Mouse (Mus musculus) neural tube, postnatal 0 days (tissue): ENCODE measurements around the gene 1700031F05Rik. TPM values are rescaled to one million over a fixed set of nuclear protein-coding genes. Genes with fewer than 3 reads are reported as not detected.

Source experiments
- polyA plus RNA-seq: library from polyadenylated mRNA; unstranded; fragments of >200 nt; fragmentation: Nextera tagmentation; extraction: Ambion mirVana; gene quantifications from 2 replicates; pipeline ENCODE4 v1.2.1, GENCODE M21; 2015

Gene 1700031F05Rik
- polyA plus RNA-seq = not detected in 2 replicates

DNA sequence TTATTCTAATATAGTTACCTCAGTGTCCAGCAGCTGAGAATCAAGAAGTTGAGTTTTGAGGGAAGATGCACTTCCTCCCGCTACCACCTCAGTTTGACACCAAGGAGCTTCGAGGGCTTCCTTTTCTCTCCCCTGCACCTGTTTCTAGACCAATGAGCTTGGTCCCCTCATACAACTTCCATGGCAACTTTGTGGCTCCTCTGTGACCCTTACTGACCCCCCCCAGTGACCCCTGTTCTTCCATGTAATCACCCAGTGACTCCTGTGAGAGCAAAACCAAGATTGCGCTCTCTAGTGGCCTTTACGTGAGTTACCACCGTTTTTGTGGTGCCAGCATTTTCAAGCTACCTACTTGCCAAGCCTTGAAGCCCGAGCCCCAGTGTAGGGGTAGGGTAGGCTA, at the start of gene 1700031F05Rik:
Gene 1700031F05Rik (minus strand): TSS at position 101 of the 400 bp plus-strand sequence.

DNA sequence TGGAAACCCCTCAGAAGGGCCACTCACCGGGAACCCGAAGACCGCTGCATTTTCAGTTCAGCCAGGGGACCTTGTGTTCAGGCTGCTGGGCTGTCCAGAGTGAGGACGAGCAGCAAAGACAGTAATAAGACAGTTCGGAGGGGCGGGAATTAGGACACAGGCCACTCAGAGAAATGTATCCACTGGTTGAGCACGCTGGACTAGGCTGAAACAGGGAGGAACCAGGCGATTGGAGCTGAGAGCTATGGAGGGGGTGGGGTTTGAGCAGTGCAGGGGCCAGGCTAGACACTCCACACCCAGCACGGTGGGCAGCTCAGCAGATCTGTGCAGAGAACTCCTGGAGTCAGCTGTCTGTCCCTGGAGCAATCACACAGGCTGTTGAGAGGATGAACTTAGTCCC, 40.8 kb upstream of the 1700031F05Rik start, which contains the start of the genes Dmrtc1a and 1700011M02Rik:
Gene Dmrtc1a (minus strand): TSS at position 101 of the 400 bp plus-strand sequence.
Gene 1700011M02Rik (plus strand): TSS at position 319 of the 400 bp plus-strand sequence.

DNA sequence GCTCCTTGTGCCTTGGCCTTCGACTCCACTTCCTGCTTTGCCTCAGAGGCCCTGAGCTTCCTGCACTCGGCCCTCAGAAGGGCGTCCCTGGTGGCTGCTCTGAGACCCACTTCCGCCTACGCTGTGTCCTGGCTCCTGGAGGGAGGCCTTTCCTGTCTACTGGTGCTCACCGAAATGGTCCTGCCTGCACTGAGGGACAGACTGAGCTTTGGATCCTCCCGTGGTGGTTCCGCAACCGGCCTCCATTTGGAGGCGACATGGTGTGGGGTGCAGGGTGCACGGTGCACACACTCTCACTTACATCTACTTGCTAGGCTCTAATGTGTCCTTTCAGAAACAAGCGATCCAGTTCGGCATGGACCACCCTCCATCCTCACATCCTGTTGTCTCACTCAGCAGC, 13.3 kb downstream of the 1700031F05Rik start, which contains the start of gene Dmrtc1c2:
Gene Dmrtc1c2 (minus strand): TSS at position 101 of the 400 bp plus-strand sequence.

Other genes with a start within 250 kb of the 1700031F05Rik start
- gene Phka1, start 223.7 kb downstream of the 1700031F05Rik start, polyA plus RNA-seq = 6.5 and 6.8 TPM in 2 replicates
- gene Gm3880, start 181.0 kb downstream of the 1700031F05Rik start, polyA plus RNA-seq = not detected in 2 replicates
- not detected in 2 replicates for gene Gm9112, start 160.3 kb downstream of the 1700031F05Rik start, polyA plus RNA-seq
- not detected in 2 replicates for gene Dmrtc1b, start 160.1 kb downstream of the 1700031F05Rik start, polyA plus RNA-seq
- not detected in 2 replicates for gene Dmrtc1c1, start 65.0 kb downstream of the 1700031F05Rik start, polyA plus RNA-seq
- not detected in 2 replicates for gene Dmrtc1c2, start 13.4 kb downstream of the 1700031F05Rik start, polyA plus RNA-seq
- 2.9 and 3.3 TPM in 2 replicates for gene Dmrtc1a, start 40.7 kb upstream of the 1700031F05Rik start, polyA plus RNA-seq
- gene 1700011M02Rik, start 40.9 kb upstream of the 1700031F05Rik start, polyA plus RNA-seq = not detected in 2 replicates
- gene 1700018G05Rik, start 60.4 kb upstream of the 1700031F05Rik start, polyA plus RNA-seq = not detected in 2 replicates